Mouse (Mus musculus) limb, embryonic 11.5 days (tissue): ENCODE results near the gene Sfmbt2. TPM values are rescaled to one million over a fixed set of nuclear protein-coding genes. Genes with fewer than 3 reads are reported as not detected.

ENCODE experiments used
- ATAC-seq: fragments of 200-750 bp; cut with Nextera tagmentation; 2 replicates; pipeline ENCODE4 v1.8.0; 2017; ENCODE audit warnings: low read depth; ENCODE audit not compliant: insufficient number of reproducible peaks, low FRiP score, low TSS enrichment
- DNase-seq: peaks from one replicate; pipeline ENCODE4 v3.0.0-alpha.2; 2015; ENCODE audit warnings: low spot score
- H3K27ac ChIP-seq: fragments of 300-500 bp; sonication (generic); replicated peaks from 2 replicates; pipeline ENCODE4 v1.5.1; 2014; ENCODE audit warnings: low read depth, mild to moderate bottlenecking, low read length
- H3K27me3 ChIP-seq: fragments of 300-500 bp; sonication (generic); 2 replicates; pipeline ENCODE4 v1.6.1; 2014; ENCODE audit warnings: mild to moderate bottlenecking, low read length, mixed read lengths; ENCODE audit not compliant: control insufficient read depth, insufficient read depth
- H3K36me3 ChIP-seq: fragments of 300-500 bp; sonication (generic); 2 replicates; pipeline ENCODE4 v1.6.1; 2014; ENCODE audit warnings: mild to moderate bottlenecking, low read length, moderate library complexity, mixed read lengths; ENCODE audit not compliant: control insufficient read depth, insufficient read depth
- H3K4me1 ChIP-seq: fragments of 300-500 bp; sonication (generic); 2 replicates; pipeline ENCODE4 v1.6.1; 2014; ENCODE audit warnings: low read length, mixed read lengths; ENCODE audit not compliant: control insufficient read depth, insufficient read depth
- H3K4me2 ChIP-seq: fragments of 300-500 bp; sonication (generic); 2 replicates; pipeline ENCODE4 v1.6.1; 2014; ENCODE audit warnings: low read depth, mild to moderate bottlenecking, moderate library complexity; ENCODE audit not compliant: severe bottlenecking
- H3K4me3 ChIP-seq: fragments of 300-500 bp; sonication (generic); 2 replicates; pipeline ENCODE4 v1.5.1; 2014; ENCODE audit warnings: low read depth, low read length
- H3K9ac ChIP-seq: fragments of 300-500 bp; sonication (generic); 2 replicates; pipeline ENCODE4 v1.6.1; 2014; ENCODE audit warnings: mild to moderate bottlenecking, low read length
- H3K9me3 ChIP-seq: fragments of 300-500 bp; sonication (generic); 2 replicates; pipeline ENCODE4 v1.6.1; 2016; ENCODE audit warnings: low read length; ENCODE audit not compliant: control insufficient read depth
- WGBS: fragments of 180-500 bp; shearing (Covaris S2); extraction: QIAGEN DNeasy Blood & Tissue Kit; methylation state at CpG from one replicate; pipeline ENCODE4 v1.1.7; 2014; 5-methylcytosine and 5-hydroxymethylcytosine counted together
- polyA plus RNA-seq: library from polyadenylated mRNA; unstranded; fragments of >200 nt; fragmentation: Nextera tagmentation; extraction: Ambion mirVana; gene quantifications from 2 replicates; pipeline ENCODE4 v1.2.1, GENCODE M21; 2014

The Sfmbt2 gene
- polyA plus RNA-seq, 1 experiment from 2014 or later: 1.6 TPM

GRCm38 (mm10) chr2:10366284-10366683, 4.0 kb upstream of the Sfmbt2 start:
- Histone ChIP-seq H3K4me1 (no peaks in the 10 kb centered on the region), H3K9ac (no peak overlapping the region), H3K27me3 (peaks cover 36% of the 10 kb centered on the region), H3K27ac (no peak overlapping the region), H3K4me2 (no peak overlapping the region), H3K9me3 (no peaks in the 10 kb centered on the region), H3K4me3 (no peak overlapping the region), H3K36me3 (no peaks in the 10 kb centered on the region)
- 26% methylated on average over 2 of the region's 2 CpGs for WGBS
- ATAC-seq: no peak
- DNase-seq: no peak

- 4% methylated on average over 8 of the region's 8 CpGs for WGBS
- Histone ChIP-seq H3K4me3 (no peak overlapping the region), H3K36me3 (no peaks in the 10 kb centered on the region), H3K4me1 (peaks cover 7% of the 10 kb centered on the region; the same call in 1 of the 2 replicates), H3K9me3 (no peaks in the 10 kb centered on the region), H3K4me2 (no peak overlapping the region), H3K9ac (no peak overlapping the region), H3K27ac (no peak overlapping the region), H3K27me3 (peaks cover 52% of the 10 kb centered on the region)
- ATAC-seq: no peak
- no peak for DNase-seq
Measured at GRCm38 (mm10) chr2:10369676-10370075, 634 bp upstream of the Sfmbt2 start.

DNA sequence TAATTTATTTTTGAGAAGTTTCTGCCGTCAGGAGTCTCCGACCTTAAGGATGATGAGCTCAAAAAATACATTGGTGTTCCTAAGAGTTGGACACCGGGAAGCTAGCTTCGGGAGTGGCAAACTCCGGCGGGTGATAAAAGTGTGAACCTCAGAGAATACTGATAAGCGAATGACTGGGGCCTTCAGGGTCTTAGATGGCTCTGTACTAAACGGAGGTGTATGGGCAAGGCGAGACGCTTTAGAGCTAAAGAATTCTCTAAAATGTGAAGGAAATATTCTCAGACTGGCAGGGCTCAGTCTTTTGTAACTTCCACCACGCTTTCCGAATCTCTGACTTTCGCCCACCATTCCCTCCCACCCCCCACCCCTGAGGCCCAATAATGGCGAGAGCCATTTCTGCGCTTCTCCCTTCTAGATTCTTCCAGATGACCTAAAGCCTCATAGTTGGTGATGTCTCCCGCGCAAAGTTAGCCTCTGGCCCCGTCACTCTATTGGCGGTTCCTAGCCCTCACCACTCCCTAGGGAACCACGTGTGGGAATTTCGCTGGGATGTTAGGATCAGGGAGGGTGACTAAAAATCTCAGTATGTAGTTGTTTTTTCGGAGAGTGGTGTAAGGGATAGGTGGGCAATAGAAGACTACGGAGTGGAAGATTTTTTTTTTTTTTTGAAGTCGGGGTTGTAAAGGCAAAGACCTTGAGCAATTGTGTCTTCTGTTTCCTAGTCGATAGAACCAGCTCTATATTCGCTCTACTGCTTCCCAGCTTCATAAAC, 563 bp downstream of the Sfmbt2 start:
- Histone ChIP-seq H3K4me2 (no peak overlapping the region), H3K36me3 (no peaks in the 10 kb centered on the region), H3K4me1 (peaks cover 7% of the 10 kb centered on the region; the same call in 1 of the 2 replicates), H3K27ac (no peak overlapping the region), H3K27me3 (peaks cover 64% of the 10 kb centered on the region), H3K4me3 (no peak overlapping the region), H3K9me3 (no peaks in the 10 kb centered on the region), H3K9ac (no peak overlapping the region)
- ATAC-seq (no peak), DNase-seq (peak; percentile 44)
- WGBS: under 1% methylated on average over 26 of the region's 26 CpGs

DNA sequence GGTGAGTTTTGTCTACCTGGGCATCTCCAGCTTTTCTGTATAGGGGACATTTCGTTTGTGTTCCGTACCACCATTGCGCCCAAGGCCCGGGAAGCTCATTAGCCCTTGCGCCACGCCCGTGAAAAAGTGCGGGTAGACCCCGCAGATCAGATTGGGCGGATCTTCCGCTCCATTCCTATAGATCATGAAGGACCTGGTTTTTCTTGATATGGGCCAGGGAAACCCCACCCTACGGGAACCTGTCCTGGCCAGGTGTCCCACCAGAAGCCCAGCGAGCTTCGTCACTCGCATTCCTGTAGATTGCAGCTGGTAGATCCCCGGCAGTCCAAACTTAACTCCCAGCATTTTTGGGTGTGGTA, 1.1 kb downstream of the Sfmbt2 start:
- Histone ChIP-seq H3K9ac (no peak overlapping the region), H3K36me3 (no peaks in the 10 kb centered on the region), H3K9me3 (no peaks in the 10 kb centered on the region), H3K4me2 (no peak overlapping the region), H3K27ac (no peak overlapping the region), H3K4me3 (no peak overlapping the region), H3K4me1 (peaks cover 7% of the 10 kb centered on the region; the same call in 1 of the 2 replicates), H3K27me3 (peaks cover 69% of the 10 kb centered on the region)
- WGBS: 2% methylated on average over 16 of the region's 16 CpGs
- ATAC-seq (no peak), DNase-seq (peak; percentile 50)

DNA sequence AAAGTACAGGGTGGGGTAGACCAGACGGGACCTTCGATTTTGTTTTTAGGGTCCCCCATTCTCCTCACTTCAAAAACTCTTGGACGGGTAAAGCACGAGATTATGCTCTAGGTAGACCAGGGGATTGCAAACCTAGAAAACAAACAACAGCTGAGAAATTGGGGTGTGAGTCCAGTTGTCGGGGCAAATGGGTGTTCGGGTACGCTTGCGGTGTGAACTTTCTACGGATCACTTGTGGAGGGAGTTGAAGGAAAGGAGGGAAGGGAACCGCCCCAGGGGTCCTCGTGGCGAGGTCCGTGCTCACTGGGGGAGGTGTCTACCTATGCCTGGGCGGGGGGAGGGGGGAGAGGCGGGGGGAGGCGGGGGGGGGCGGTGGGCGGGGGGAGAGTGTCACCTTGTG, 1.6 kb downstream of the Sfmbt2 start:
- peaks cover 7% of the 10 kb centered on the region; the same call in 1 of the 2 replicates for H3K4me1 ChIP-seq
- H3K27me3 ChIP-seq: peaks cover 66% of the 10 kb centered on the region
- no peaks in the 10 kb centered on the region for H3K36me3 ChIP-seq
- H3K4me3 ChIP-seq: peak overlapping the region; percentile 47; the same call in 1 of the 2 replicates
- ATAC-seq: 0 out of 2 replicates have a peak, but pooled peaks have one; percentile 1
- DNase-seq: peak; percentile 32
- no peak overlapping the region for H3K27ac ChIP-seq
- no peaks in the 10 kb centered on the region for H3K9me3 ChIP-seq
- under 1% methylated on average over 13 of the region's 18 CpGs for WGBS
- H3K9ac ChIP-seq: no peak overlapping the region
- peak overlapping the region; percentile 88 for H3K4me2 ChIP-seq

- H3K4me1 ChIP-seq: peaks cover 7% of the 10 kb centered on the region; the same call in 1 of the 2 replicates
- no peaks in the 10 kb centered on the region for H3K9me3 ChIP-seq
- DNase-seq: peak; percentile 81
- 0 out of 2 replicates have a peak overlapping the region, but pooled peaks have one; percentile 43 for H3K9ac ChIP-seq
- peak overlapping the region; percentile 88 for H3K4me2 ChIP-seq
- H3K36me3 ChIP-seq: no peaks in the 10 kb centered on the region
- WGBS: 0% methylated on average over 28 of the region's 31 CpGs
- peaks cover 62% of the 10 kb centered on the region for H3K27me3 ChIP-seq
- peak; percentile 81; the same call in 1 of the 2 replicates for ATAC-seq
- H3K4me3 ChIP-seq: peak overlapping the region; percentile 47
- no peak overlapping the region for H3K27ac ChIP-seq
Measured at GRCm38 (mm10) chr2:10372321-10372723, 2.0 kb downstream of the Sfmbt2 start.

GRCm38 (mm10) chr2:10372776-10373507, 2.6 kb downstream of the Sfmbt2 start:
- H3K4me3 ChIP-seq: peak overlapping the region; percentile 47
- H3K4me1 ChIP-seq: peaks cover 7% of the 10 kb centered on the region; the same call in 1 of the 2 replicates
- WGBS: under 1% methylated on average over 34 of the region's 35 CpGs
- 0 out of 2 replicates have a peak, but pooled peaks have one; percentile 15 for ATAC-seq
- peaks cover 60% of the 10 kb centered on the region for H3K27me3 ChIP-seq
- no peaks in the 10 kb centered on the region for H3K9me3 ChIP-seq
- no peak overlapping the region for H3K27ac ChIP-seq
- peak overlapping the region; percentile 43; the same call in 1 of the 2 replicates for H3K9ac ChIP-seq
- peak overlapping the region; percentile 88 for H3K4me2 ChIP-seq
- DNase-seq: peak; percentile 65
- no peaks in the 10 kb centered on the region for H3K36me3 ChIP-seq

GRCm38 (mm10) chr2:10373508-10374206, 3.3 kb downstream of the Sfmbt2 start:
- Histone ChIP-seq H3K4me1 (peaks cover 7% of the 10 kb centered on the region; the same call in 1 of the 2 replicates), H3K4me3 (peak overlapping the region; percentile 47), H3K9me3 (no peaks in the 10 kb centered on the region), H3K9ac (no peak overlapping the region), H3K36me3 (no peaks in the 10 kb centered on the region), H3K27ac (no peak overlapping the region), H3K4me2 (peak overlapping the region; percentile 88), H3K27me3 (peaks cover 55% of the 10 kb centered on the region)
- ATAC-seq (no peak), DNase-seq (peak; percentile 43)
- under 1% methylated on average over 30 of the region's 30 CpGs for WGBS
